Mouse (Mus musculus) left cerebral cortex, adult 8-10 months (tissue): ENCODE data around the gene C1galt1. TPM values are rescaled to one million over a fixed set of nuclear protein-coding genes. Genes with fewer than 3 reads are reported as not detected.
A peak's percentile ranks its signal among the peaks of the same experiment; 100 is the strongest.

ENCODE experiments used
- DNase-seq, 2 experiments: peaks; one replicate each; pipeline ENCODE4 v3.0.0; 2022; ENCODE audit warnings: low spot score in 2 of 2
- total RNA-seq, 4 experiments: library from RNA; stranded (reverse); gene quantifications; 2 replicates each; pipeline ENCODE4 v1.2.4; 2022

Gene C1galt1
- total RNA-seq, result 10 to 100 TPM; 11.6 to 12.7 (median 12.0) TPM

- DNase-seq, result no peak
These were observed at the start of gene C1galt1 for GRCm38 (mm10) chr6:7844802-7845679. Gene C1galt1 (plus strand): TSS chr6:7844842.

- DNase-seq, result no peak
These were observed 44.7 kb upstream of the C1galt1 start for GRCm38 (mm10) chr6:7799969-7800368.

GRCm38 (mm10) chr6:7803765-7804542 lies 40.7 kb upstream of the C1galt1 start:
- no peak for DNase-seq

GRCm38 (mm10) chr6:7814146-7814545 lies 30.5 kb upstream of the C1galt1 start:
- no peak for DNase-seq

- no peak for DNase-seq
These were observed 28.4 kb upstream of the C1galt1 start for GRCm38 (mm10) chr6:7816233-7816632.

GRCm38 (mm10) chr6:7822688-7823087 lies 22.0 kb upstream of the C1galt1 start:
- no peak for DNase-seq

- no peak for DNase-seq
These were observed 13.8 kb upstream of the C1galt1 start for GRCm38 (mm10) chr6:7830793-7831192.

DNA sequence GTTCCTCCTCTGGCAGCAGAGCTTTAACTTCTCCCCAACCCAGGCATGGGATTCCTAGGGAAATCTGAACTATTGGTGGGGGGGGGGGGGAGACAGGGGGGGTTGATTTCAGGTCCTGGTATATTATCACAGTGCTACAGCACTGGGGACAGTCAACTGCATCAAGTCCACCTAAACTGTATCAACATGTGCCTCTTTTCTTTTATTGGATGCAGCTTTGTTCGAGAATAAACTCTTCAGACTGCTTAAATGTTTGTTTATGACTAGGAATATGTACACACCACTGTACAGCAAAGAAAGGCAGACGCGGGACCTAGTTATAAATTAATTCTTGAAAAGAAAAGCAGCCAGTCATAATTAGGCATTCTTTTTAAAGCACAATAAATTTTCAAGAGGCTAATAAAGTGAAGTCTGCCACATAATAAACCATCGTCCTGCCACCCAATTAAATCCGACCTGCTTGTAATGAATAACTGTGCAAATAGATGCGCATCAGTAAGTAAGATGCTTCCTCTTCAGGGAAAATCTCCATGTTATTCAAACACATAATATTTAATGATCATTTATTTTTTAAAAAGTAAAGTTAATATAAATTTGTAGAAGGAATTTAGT lies 12.0 kb upstream of the C1galt1 start:
- no peak for DNase-seq

DNA sequence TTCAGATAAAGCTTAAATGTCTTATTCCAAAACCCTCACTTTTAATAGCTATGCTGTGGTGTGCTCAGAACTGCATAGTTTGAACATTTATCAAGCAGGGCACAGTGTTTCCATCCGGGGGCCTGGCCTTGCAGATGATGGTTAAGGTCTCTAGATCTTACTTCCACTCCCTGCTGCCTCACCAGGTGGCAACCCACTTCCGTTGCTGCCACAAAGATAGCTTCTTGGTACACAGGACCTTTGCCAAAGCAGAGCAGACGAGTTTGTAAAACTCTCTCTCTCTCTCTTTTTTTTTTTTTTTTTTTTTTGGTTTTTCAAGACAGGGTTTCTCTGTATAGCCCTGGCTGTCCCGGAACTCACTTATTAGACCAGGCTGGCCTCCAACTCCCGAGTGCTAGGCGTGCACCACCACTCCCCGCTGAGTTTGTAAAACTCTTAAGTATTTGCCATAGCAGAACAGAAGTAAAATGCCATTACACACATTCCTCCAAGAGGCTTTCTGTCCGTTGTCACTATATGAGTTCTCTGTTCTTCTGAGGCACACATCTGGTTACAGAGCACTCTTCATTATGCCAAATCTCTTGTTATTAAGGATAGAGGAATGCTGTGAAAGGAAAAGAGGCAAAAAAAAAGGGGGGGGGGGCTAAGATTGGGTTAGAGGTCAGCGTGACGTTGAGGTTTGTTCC lies 773 bp upstream of the C1galt1 start:
- DNase-seq, result no peak

GRCm38 (mm10) chr6:7844412-7844801 lies 235 bp upstream of the C1galt1 start:
- DNase-seq, result peak; percentile 87 to 97

- DNase-seq, result no peak
These were observed 1.0 kb downstream of the C1galt1 start for GRCm38 (mm10) chr6:7845680-7846017.

DNA sequence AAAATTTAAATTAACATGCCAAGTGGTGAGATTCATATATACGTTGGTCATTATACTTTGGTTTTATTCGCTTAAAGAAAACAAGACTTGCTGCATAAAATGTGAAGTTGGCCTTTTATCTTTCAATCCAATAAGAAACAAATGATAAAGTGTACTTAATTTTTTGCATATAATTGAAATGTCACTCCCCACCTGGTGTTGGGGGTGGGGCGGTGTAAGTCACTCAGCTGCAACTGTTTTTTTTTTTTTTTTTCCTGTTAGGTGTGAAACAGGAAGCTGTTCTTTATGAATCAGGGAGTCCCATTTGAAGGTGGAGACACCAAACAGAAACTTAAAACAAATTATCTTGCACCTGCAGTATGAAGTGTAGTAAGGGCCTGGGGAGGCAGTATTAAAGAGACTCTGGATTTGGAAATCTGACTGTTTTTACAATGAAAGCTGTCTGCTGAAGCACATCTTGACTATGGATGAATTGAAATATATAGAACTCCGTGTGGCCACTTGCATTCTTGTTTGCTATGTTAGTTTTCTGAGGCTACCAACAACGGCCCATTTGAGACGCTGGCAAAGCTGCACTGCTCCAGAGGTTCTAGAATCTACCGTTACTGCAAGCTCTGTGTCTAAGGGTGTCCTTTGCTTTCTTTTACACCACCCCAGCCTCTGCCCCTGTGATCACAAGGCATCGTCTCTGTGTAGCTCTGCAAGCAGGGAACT lies 2.2 kb downstream of the C1galt1 start:
- DNase-seq, result no peak

DNA sequence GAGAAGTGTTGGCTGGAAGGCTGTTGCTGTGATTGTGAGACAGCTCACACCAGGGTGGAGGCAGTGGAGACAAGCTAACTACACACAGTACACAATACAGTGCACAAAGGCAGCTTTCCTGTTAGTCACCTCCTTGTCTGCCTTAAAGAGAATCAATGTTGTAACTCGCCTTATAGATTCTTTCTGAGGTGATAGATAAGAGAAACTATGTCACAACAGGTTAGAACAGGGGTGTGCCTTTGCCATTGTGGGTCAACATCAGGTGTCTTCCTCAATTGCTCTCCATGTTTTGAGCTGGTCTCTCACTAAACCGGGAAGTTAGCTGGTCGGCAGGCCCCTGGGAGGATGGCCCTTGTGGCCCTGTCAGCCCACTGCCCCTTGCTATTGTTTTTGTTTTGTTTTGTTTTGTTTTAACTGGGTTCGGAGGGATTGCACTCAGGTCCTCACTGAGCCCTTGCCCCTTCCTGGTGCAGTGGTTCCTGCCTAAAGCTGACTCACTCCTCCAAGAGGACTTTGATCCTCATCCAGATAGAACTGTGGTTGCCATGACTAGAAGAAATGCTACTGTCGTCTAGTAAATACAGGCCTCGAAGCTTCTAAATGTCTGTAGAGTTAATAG lies 3.4 kb downstream of the C1galt1 start:
- DNase-seq, result no peak

GRCm38 (mm10) chr6:7848714-7849113 lies 4.1 kb downstream of the C1galt1 start:
- no peak for DNase-seq

DNA sequence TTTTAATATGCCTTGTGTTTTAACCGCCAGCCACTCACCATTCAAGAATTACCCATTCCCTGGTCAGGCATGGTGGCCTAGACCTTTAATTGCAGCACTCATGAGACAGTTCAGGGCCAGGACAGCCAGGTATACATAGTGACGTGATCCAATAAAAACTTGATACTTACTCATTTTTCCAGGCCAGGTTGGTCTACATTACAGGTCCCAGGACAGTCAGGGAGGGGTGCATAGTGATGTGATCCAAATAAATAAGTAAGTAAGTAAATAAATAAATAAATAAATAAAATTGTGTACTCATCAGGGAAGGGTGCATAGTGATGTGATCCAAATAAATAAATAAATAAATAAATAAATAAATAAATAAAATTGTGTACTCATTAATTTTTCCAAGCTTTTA lies 6.4 kb downstream of the C1galt1 start:
- no peak for DNase-seq

GRCm38 (mm10) chr6:7852919-7853318 lies 8.3 kb downstream of the C1galt1 start:
- no peak for DNase-seq

- no peak for DNase-seq
These were observed 8.8 kb downstream of the C1galt1 start for GRCm38 (mm10) chr6:7853461-7853860.

DNA sequence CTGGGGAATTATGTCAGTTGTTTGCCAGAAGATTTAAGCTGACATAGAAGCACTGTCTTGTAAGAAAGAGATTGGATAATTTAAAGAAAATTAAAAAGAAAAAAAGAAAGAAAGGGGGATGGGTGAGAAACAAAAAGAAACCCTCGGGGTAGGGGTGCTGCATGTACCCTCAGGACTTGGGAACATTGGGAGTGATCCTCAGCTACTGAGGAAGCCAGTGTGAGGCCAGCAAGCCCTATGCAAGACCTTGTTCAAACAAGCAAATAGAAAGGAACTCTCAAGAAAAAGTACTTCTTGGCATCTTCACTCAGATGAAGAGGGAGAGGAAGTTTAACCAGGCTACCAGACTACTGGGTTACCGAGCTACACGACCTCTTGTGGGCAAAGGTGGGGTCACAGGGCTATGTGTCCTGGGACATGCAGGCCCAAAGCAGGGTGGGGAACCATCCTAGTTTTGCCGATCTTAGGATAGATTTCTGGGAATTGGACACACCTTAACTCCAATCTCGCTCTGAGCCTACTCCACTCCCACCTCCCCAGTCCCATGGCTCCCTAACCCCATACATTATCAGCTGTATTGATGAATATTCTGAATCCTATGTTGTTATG lies 12.1 kb downstream of the C1galt1 start:
- DNase-seq, result no peak

DNA sequence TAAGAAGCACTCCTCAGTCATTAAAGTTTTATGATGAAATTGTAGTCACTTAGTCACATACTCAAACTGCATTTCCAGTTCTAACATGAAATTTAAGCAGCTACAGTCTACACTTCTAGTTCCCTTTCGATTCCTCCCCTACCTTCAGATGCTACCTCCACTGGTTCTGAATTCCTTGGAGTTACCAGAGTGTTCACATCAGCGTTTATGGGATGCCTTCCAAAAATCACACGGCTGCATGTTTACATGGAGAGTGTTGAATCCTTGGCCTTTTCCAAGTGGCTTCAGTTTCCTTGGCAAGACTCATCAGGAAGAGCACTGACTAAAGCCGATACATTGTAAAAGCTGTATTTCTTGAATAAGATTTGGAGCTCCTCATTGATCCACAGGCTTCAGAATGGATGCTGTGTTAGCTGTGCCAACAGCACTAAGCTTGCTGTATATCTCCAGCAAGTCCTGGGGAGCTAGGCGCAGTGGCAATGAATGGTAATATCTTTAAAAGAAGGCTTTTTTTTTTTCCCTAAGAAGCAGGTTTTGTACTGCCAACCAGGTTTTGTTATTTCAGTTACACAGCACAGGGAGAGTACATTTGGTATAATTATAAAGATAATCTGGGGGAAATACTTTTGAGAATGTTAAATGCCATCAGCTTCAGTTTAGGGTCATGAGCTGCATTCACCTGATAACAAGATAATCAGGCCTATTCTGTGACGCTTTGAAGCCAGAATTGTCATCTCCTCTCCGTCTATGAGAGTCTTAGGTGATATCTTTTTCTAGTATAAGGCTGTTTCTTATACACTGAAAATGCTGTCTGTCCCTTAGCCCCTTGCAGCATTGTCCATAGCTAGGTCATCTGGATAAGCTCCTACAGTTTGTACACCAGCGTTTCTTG lies 13.0 kb downstream of the C1galt1 start:
- DNase-seq, result no peak
